Mouse (Mus musculus) liver, embryonic 16.5 days (tissue): ENCODE data around the gene Rbms2. TPM values are rescaled to one million over a fixed set of nuclear protein-coding genes. Genes with fewer than 3 reads are reported as not detected.

Experiments
- ATAC-seq: fragments of 200-750 bp; cut with Nextera tagmentation; 2 replicates; pipeline ENCODE4 v1.8.0; 2017; ENCODE audit warnings: low read depth, mild to moderate bottlenecking, moderate number of reproducible peaks, moderate library complexity
- H3K27ac ChIP-seq: fragments of 300-500 bp; sonication (generic); 2 replicates; pipeline ENCODE4 v1.5.1; 2014; ENCODE audit warnings: mild to moderate bottlenecking, low read length
- H3K27me3 ChIP-seq: fragments of 300-500 bp; sonication (generic); 2 replicates; pipeline ENCODE4 v1.6.1; 2014; ENCODE audit warnings: low read depth, low read length, mixed read lengths; ENCODE audit not compliant: control insufficient read depth, insufficient read depth
- H3K36me3 ChIP-seq: fragments of 300-500 bp; sonication (generic); 2 replicates; pipeline ENCODE4 v1.6.1; 2014; ENCODE audit warnings: mild to moderate bottlenecking; ENCODE audit not compliant: control insufficient read depth, insufficient read depth
- H3K4me1 ChIP-seq: fragments of 300-500 bp; sonication (generic); 2 replicates; pipeline ENCODE4 v1.6.1; 2014; ENCODE audit warnings: low read depth, low read length, mixed read lengths; ENCODE audit not compliant: control insufficient read depth
- H3K4me2 ChIP-seq: fragments of 300-500 bp; sonication (generic); 2 replicates; pipeline ENCODE4 v1.6.1; 2014; ENCODE audit warnings: low read depth, low read length, mixed read lengths
- H3K4me3 ChIP-seq: fragments of 300-500 bp; sonication (generic); 2 replicates; pipeline ENCODE4 v1.5.1; 2014; ENCODE audit warnings: low read depth, mild to moderate bottlenecking, low read length
- H3K9ac ChIP-seq: fragments of 300-500 bp; sonication (generic); 2 replicates; pipeline ENCODE4 v1.6.1; 2014; ENCODE audit warnings: low read depth, low read length
- H3K9me3 ChIP-seq: fragments of 300-500 bp; sonication (generic); replicated peaks from 2 replicates; pipeline ENCODE4 v1.6.1; 2016; ENCODE audit warnings: low read length; ENCODE audit not compliant: control insufficient read depth
- WGBS: fragments of 180-500 bp; shearing (Covaris S2); extraction: QIAGEN DNeasy Blood & Tissue Kit; methylation state at CpG from one replicate; pipeline ENCODE4 v1.1.7; 2014; ENCODE audit not compliant: insufficient replicate concordance; 5-methylcytosine and 5-hydroxymethylcytosine counted together
- polyA plus RNA-seq: library from polyadenylated mRNA; unstranded; fragments of >200 nt; fragmentation: Nextera tagmentation; extraction: Ambion mirVana; gene quantifications from 2 replicates; pipeline ENCODE4 v1.2.1, GENCODE M21; 2015

Gene Rbms2
- polyA plus RNA-seq, 1 experiment from 2014 or later, result 7.3 TPM

- Histone ChIP-seq H3K4me2 (no peak overlapping the region), H3K27me3 (no peaks in the 10 kb centered on the region), H3K9me3 (no peaks in the 10 kb centered on the region), H3K36me3 (no peaks in the 10 kb centered on the region), H3K27ac (no peak overlapping the region), H3K4me3 (no peak overlapping the region), H3K4me1 (peaks cover 14% of the 10 kb centered on the region), H3K9ac (no peak overlapping the region)
- 82% methylated on average over 14 of the region's 14 CpGs for WGBS
- ATAC-seq, result no peak
These were observed 29.2 kb downstream of the Rbms2 start for GRCm38 (mm10) chr10:128150941-128151340.

GRCm38 (mm10) chr10:128149592-128149991 lies 30.5 kb downstream of the Rbms2 start:
- under 1% methylated on average over 5 of the region's 5 CpGs for WGBS
- peak; percentile 97 for ATAC-seq

GRCm38 (mm10) chr10:128148789-128149365 lies 31.2 kb downstream of the Rbms2 start:
- peak overlapping the region; percentile 58 for H3K4me3 ChIP-seq
- peak overlapping the region; percentile 59 for H3K9ac ChIP-seq
- peaks cover 14% of the 10 kb centered on the region for H3K4me1 ChIP-seq
- H3K4me2 ChIP-seq, result peak overlapping the region; percentile 77
- H3K9me3 ChIP-seq, result no peaks in the 10 kb centered on the region
- peak overlapping the region; percentile 68 for H3K27ac ChIP-seq
- no peak for ATAC-seq
- no peaks in the 10 kb centered on the region for H3K36me3 ChIP-seq
- whole genome bisulfite sequencing, result 73% methylated on average over 5 of the region's 5 CpGs
- H3K27me3 ChIP-seq, result no peaks in the 10 kb centered on the region

More at GRCm38 (mm10) chr10:128149592-128149991, 30.5 kb downstream of the Rbms2 start:
- Histone ChIP-seq H3K4me3 (peak overlapping the region; percentile 58), H3K36me3 (no peaks in the 10 kb centered on the region), H3K4me1 (peaks cover 14% of the 10 kb centered on the region), H3K4me2 (peak overlapping the region; percentile 77), H3K9ac (peak overlapping the region; percentile 59), H3K27ac (peak overlapping the region; percentile 68), H3K27me3 (no peaks in the 10 kb centered on the region), H3K9me3 (no peaks in the 10 kb centered on the region)

GRCm38 (mm10) chr10:128144961-128145360 lies 35.1 kb downstream of the Rbms2 start:
- peaks cover 11% of the 10 kb centered on the region for H3K4me1 ChIP-seq
- ATAC-seq, result no peak
- H3K4me3 ChIP-seq, result no peak overlapping the region
- no peak overlapping the region for H3K9ac ChIP-seq
- no peak overlapping the region for H3K4me2 ChIP-seq
- H3K27ac ChIP-seq, result no peak overlapping the region
- no peaks in the 10 kb centered on the region for H3K36me3 ChIP-seq
- 58% methylated on average over 2 of the region's 2 CpGs for WGBS
- H3K9me3 ChIP-seq, result no peaks in the 10 kb centered on the region
- no peaks in the 10 kb centered on the region for H3K27me3 ChIP-seq

- Histone ChIP-seq H3K36me3 (no peaks in the 10 kb centered on the region), H3K4me1 (no peaks in the 10 kb centered on the region), H3K4me3 (no peak overlapping the region), H3K9ac (no peak overlapping the region), H3K4me2 (no peak overlapping the region), H3K27me3 (no peaks in the 10 kb centered on the region), H3K27ac (no peak overlapping the region), H3K9me3 (no peaks in the 10 kb centered on the region)
- WGBS, result 59% methylated on average over 4 of the region's 4 CpGs
- ATAC-seq, result no peak
These were observed 36.4 kb downstream of the Rbms2 start for GRCm38 (mm10) chr10:128143659-128144058.

- Histone ChIP-seq H3K27ac (no peak overlapping the region), H3K9me3 (no peaks in the 10 kb centered on the region), H3K4me3 (no peak overlapping the region), H3K9ac (no peak overlapping the region), H3K27me3 (no peaks in the 10 kb centered on the region), H3K4me2 (no peak overlapping the region), H3K36me3 (no peaks in the 10 kb centered on the region), H3K4me1 (no peaks in the 10 kb centered on the region)
- 56% methylated on average over 2 of the region's 2 CpGs for WGBS
- no peak for ATAC-seq
These were observed 37.9 kb downstream of the Rbms2 start for GRCm38 (mm10) chr10:128142165-128142564.

- Histone ChIP-seq H3K27ac (no peak overlapping the region), H3K36me3 (no peaks in the 10 kb centered on the region), H3K9me3 (no peaks in the 10 kb centered on the region), H3K4me3 (no peak overlapping the region), H3K4me1 (no peaks in the 10 kb centered on the region), H3K27me3 (no peaks in the 10 kb centered on the region), H3K4me2 (no peak overlapping the region), H3K9ac (no peak overlapping the region)
- ATAC-seq, result no peak
- WGBS, result 55% methylated on average over 12 of the region's 12 CpGs
These were observed 39.7 kb downstream of the Rbms2 start for GRCm38 (mm10) chr10:128140236-128140952.

- no peak for ATAC-seq
- WGBS, result 70% methylated on average over 6 of the region's 6 CpGs
- Histone ChIP-seq H3K36me3 (0 out of 2 replicates have a peak, but pooled peaks cover under 1% of the 10 kb centered on the region), H3K27me3 (no peaks in the 10 kb centered on the region), H3K9me3 (no peaks in the 10 kb centered on the region), H3K27ac (no peak overlapping the region), H3K4me3 (no peak overlapping the region), H3K4me2 (no peak overlapping the region), H3K4me1 (no peaks in the 10 kb centered on the region), H3K9ac (no peak overlapping the region)
These were observed 44.7 kb downstream of the Rbms2 start for GRCm38 (mm10) chr10:128135374-128135773.

- 67% methylated on average over 13 of the region's 13 CpGs for WGBS
- no peak overlapping the region for H3K9ac ChIP-seq
- ATAC-seq, result no peak
- no peaks in the 10 kb centered on the region for H3K9me3 ChIP-seq
- H3K27me3 ChIP-seq, result no peaks in the 10 kb centered on the region
- no peak overlapping the region for H3K4me3 ChIP-seq
- H3K4me1 ChIP-seq, result no peaks in the 10 kb centered on the region
- no peak overlapping the region for H3K27ac ChIP-seq
- H3K36me3 ChIP-seq, result peaks cover 2% of the 10 kb centered on the region; the same call in 1 of the 2 replicates
- no peak overlapping the region for H3K4me2 ChIP-seq
These were observed 46.3 kb downstream of the Rbms2 start for GRCm38 (mm10) chr10:128133650-128134332.
